Comparison of ENCODE assay signal across 15 mouse cellular contexts in genomic region chr11:88617380-88617779, GRCm38 (mm10).
A peak's percentile ranks its signal among the peaks of the same experiment; 100 is the strongest.
DNase-seq lines count a peak whose midpoint lies in the region; ATAC-seq and TF ChIP-seq lines count a peak whose summit lies in the region.
"Had no signal": no experiment of that assay in that cellular context is flagged by ENCODE, and none has a peak within 500 bp of the region (broad histone marks: within the 10 kb centered on the region; RNA-seq: fewer than 3 reads in every experiment).

No protein-coding gene starts in this region.

- H3K9ac ChIP-seq in intestine, postnatal 0 days (ENCODE audit: low read depth, low read length) = no peak overlapping the region
- no peak overlapping the region for H3K9ac ChIP-seq in intestine, embryonic 16.5 days (ENCODE audit: low read depth, low read length)
- H3K9ac ChIP-seq in neural tube, embryonic 12.5 days = no peak overlapping the region
- no peak overlapping the region for H3K9ac ChIP-seq in hindbrain, postnatal 0 days (replicated peaks; ENCODE audit: low read length)
- H3K9ac ChIP-seq: embryonic facial prominence, embryonic 15.5 days; heart, embryonic 12.5 days; limb, embryonic 15.5 days had no signal

- 92% methylated on average over 11 of the region's 11 CpGs for WGBS in intestine, postnatal 0 days
- WGBS in intestine, embryonic 16.5 days = 82% methylated on average over 11 of the region's 11 CpGs
- 69% methylated on average over 11 of the region's 11 CpGs for WGBS in neural tube, embryonic 12.5 days
- WGBS in hindbrain, postnatal 0 days = 70% methylated on average over 11 of the region's 11 CpGs

- no peak for TF ChIP-seq CTCF in intestine, postnatal 0 days (IDR thresholded peaks at IDR 0.05; ENCODE audit: low read depth)
- no peak for TF ChIP-seq CTCF in hindbrain, postnatal 0 days (IDR thresholded peaks at IDR 0.05; ENCODE audit: low read depth)

- no peak overlapping the region for H3K27ac ChIP-seq in intestine, postnatal 0 days (ENCODE audit: low read depth, low read length)
- H3K27ac ChIP-seq in intestine, embryonic 16.5 days (ENCODE audit: low read length) = no peak overlapping the region
- no peak overlapping the region for H3K27ac ChIP-seq in neural tube, embryonic 12.5 days
- H3K27ac ChIP-seq in hindbrain, postnatal 0 days = peak overlapping the region; percentile 70
- H3K27ac ChIP-seq: embryonic facial prominence, embryonic 15.5 days; limb, embryonic 15.5 days had no signal

- H3K27me3 ChIP-seq in intestine, postnatal 0 days (replicated peaks; ENCODE audit: control insufficient read depth, insufficient read depth, low read length) = no peaks in the 10 kb centered on the region
- no peaks in the 10 kb centered on the region for H3K27me3 ChIP-seq in intestine, embryonic 16.5 days (replicated peaks; ENCODE audit: control insufficient read depth, insufficient read depth, low read length)
- no peaks in the 10 kb centered on the region for H3K27me3 ChIP-seq in neural tube, embryonic 12.5 days (replicated peaks)
- no peaks in the 10 kb centered on the region for H3K27me3 ChIP-seq in hindbrain, postnatal 0 days (ENCODE audit: insufficient read depth, low read length)
- H3K27me3 ChIP-seq: embryonic facial prominence, embryonic 15.5 days; heart, embryonic 12.5 days; limb, embryonic 15.5 days; Patski had no signal

- no peak for DNase-seq in neural tube, embryonic 10.5 days (ENCODE audit: extremely low spot score, low spot score)
- peak; percentile 34 for DNase-seq in hindbrain, postnatal 0 days (ENCODE audit: low spot score)
- no peak for DNase-seq in embryo, embryonic 10 days (ENCODE audit: low spot score)
- no peak for DNase-seq in cerebellum, adult 9-10 months
- no peak for DNase-seq in spleen, postnatal 36 days (ENCODE audit: low spot score in 2 of 2)
- DNase-seq: layer of hippocampus, adult 9-11 months; thymus, adult 18-20 months had no signal

- H3K36me3 ChIP-seq in intestine, postnatal 0 days (ENCODE audit: control insufficient read depth, insufficient read depth) = no peaks in the 10 kb centered on the region
- no peaks in the 10 kb centered on the region for H3K36me3 ChIP-seq in intestine, embryonic 16.5 days (ENCODE audit: control insufficient read depth, insufficient read depth, low read length)
- H3K36me3 ChIP-seq in neural tube, embryonic 12.5 days = no peaks in the 10 kb centered on the region
- H3K36me3 ChIP-seq in hindbrain, postnatal 0 days (ENCODE audit: insufficient read depth, low read length) = no peaks in the 10 kb centered on the region
- H3K36me3 ChIP-seq: embryonic facial prominence, embryonic 15.5 days; limb, embryonic 15.5 days had no signal

- peak overlapping the region; percentile 44; the same call in 1 of the 2 replicates for H3K4me2 ChIP-seq in intestine, postnatal 0 days (replicated peaks; ENCODE audit: low read depth)
- no peak overlapping the region for H3K4me2 ChIP-seq in intestine, embryonic 16.5 days (ENCODE audit: low read depth, low read length)
- H3K4me2 ChIP-seq in neural tube, embryonic 12.5 days (replicated peaks) = no peak overlapping the region
- H3K4me2 ChIP-seq in hindbrain, postnatal 0 days (ENCODE audit: low read depth, low read length) = no peak overlapping the region
- H3K4me2 ChIP-seq: embryonic facial prominence, embryonic 15.5 days; heart, embryonic 12.5 days; limb, embryonic 15.5 days had no signal

- no peak for ATAC-seq in intestine, postnatal 0 days
- ATAC-seq in intestine, embryonic 16.5 days = no peak
- ATAC-seq in neural tube, embryonic 12.5 days (ENCODE audit: low FRiP score, low read depth) = 0 out of 2 replicates have a peak, but pooled peaks have one; percentile 9
- ATAC-seq in hindbrain, postnatal 0 days = peak; percentile 32; the same call in 1 of the 2 replicates
- ATAC-seq: lung, postnatal 0 days; Patski had no signal

- peaks cover 15% of the 10 kb centered on the region; the same call in 1 of the 2 replicates for H3K4me1 ChIP-seq in intestine, postnatal 0 days (replicated peaks; ENCODE audit: control insufficient read depth, insufficient read depth, low read length)
- H3K4me1 ChIP-seq in intestine, embryonic 16.5 days (ENCODE audit: control insufficient read depth, insufficient read depth, low read length) = peaks cover 68% of the 10 kb centered on the region
- peaks cover 52% of the 10 kb centered on the region for H3K4me1 ChIP-seq in neural tube, embryonic 12.5 days
- peaks cover 30% of the 10 kb centered on the region for H3K4me1 ChIP-seq in hindbrain, postnatal 0 days (ENCODE audit: insufficient read depth, low read length)

- H3K4me3 ChIP-seq in intestine, postnatal 0 days (ENCODE audit: low read depth, low read length) = no peak overlapping the region
- H3K4me3 ChIP-seq in intestine, embryonic 16.5 days (ENCODE audit: low read length) = no peak overlapping the region
- H3K4me3 ChIP-seq in neural tube, embryonic 12.5 days = no peak overlapping the region
- no peak overlapping the region for H3K4me3 ChIP-seq in hindbrain, postnatal 0 days (ENCODE audit: low read length)
- H3K4me3 ChIP-seq: embryonic facial prominence, embryonic 15.5 days; heart, embryonic 12.5 days; limb, embryonic 15.5 days had no signal

- no peaks in the 10 kb centered on the region for H3K9me3 ChIP-seq in intestine, postnatal 0 days (ENCODE audit: control insufficient read depth)
- no peaks in the 10 kb centered on the region for H3K9me3 ChIP-seq in intestine, embryonic 16.5 days (ENCODE audit: control insufficient read depth, low read length)
- no peaks in the 10 kb centered on the region for H3K9me3 ChIP-seq in neural tube, embryonic 12.5 days
- H3K9me3 ChIP-seq in hindbrain, postnatal 0 days (ENCODE audit: low read length) = no peaks in the 10 kb centered on the region
- H3K9me3 ChIP-seq: embryonic facial prominence, embryonic 15.5 days; heart, embryonic 12.5 days; limb, embryonic 15.5 days had no signal

Comparison
In these comparisons a context has a peak if more than half of its experiments do, and no peak if none do; other contexts are left out.
1. ATAC-seq: peak in neural tube, embryonic 12.5 days (single experiment) and hindbrain, postnatal 0 days (single experiment); none in intestine, postnatal 0 days (single experiment) and intestine, embryonic 16.5 days (single experiment).